8 mouse cellular contexts compared by ENCODE assay signal in the genomic region with DNA sequence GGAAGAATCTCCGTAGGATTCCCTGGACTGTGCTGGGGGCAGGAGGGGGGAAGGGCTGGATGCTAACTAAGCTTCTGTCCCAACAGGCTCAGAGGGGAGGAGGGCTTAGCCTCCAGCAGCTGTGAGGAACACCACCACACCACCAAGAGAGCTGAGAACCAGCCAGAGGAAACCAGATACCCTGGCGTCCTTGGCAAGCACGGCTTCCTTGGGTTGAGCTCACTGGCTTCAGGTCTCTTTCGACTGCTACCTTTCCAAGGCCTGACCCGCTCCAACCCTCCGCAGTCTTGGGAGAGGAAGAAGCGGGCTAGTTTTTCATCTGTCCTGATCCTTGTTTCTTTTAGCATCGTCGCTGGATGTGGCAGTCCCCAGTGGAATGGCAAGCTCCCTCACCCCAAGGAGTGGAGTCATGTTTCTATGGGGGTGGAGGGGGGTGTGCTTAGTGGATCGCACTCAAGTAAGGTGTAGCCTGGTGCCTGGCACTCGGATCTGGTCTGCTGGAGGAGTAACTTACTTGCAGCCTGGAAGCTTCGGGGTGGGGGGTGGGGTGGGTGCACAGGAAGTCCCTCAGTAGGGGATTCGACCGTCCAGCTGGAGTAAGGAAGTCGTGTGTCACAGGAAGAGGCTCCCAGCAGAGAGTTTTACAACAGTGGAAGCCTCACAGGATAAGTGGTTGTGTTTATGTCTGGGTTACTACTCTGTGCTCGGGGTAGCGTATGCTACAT. TPM values are rescaled to one million over a fixed set of nuclear protein-coding genes. Genes with fewer than 3 reads are reported as not detected.
DNase-seq lines count a peak whose midpoint lies in the region; ATAC-seq and TF ChIP-seq lines count a peak whose summit lies in the region.

No protein-coding gene starts in this region.

- H3K79me2 ChIP-seq in liver, adult 2 months (ENCODE audit: control insufficient read depth, insufficient read depth, low read length), result peaks cover 14% of the 10 kb centered on the region

- no peaks in the 10 kb centered on the region for H3K36me3 ChIP-seq in forebrain, embryonic 11.5 days (ENCODE audit: control insufficient read depth, insufficient read depth, low read length)
- no peaks in the 10 kb centered on the region for H3K36me3 ChIP-seq in forebrain, postnatal 0 days (ENCODE audit: insufficient read depth)
- no peaks in the 10 kb centered on the region for H3K36me3 ChIP-seq in hindbrain, embryonic 12.5 days
- no peaks in the 10 kb centered on the region for H3K36me3 ChIP-seq in liver, adult 2 months (ENCODE audit: control insufficient read depth, insufficient read depth, low read length)

- 0 out of 2 replicates have a peak overlapping the region, but pooled peaks have one; percentile 21 for H3K27ac ChIP-seq in forebrain, embryonic 11.5 days (ENCODE audit: low read depth, low read length)
- H3K27ac ChIP-seq in forebrain, postnatal 0 days (ENCODE audit: low read depth, low read length), result no peak overlapping the region
- H3K27ac ChIP-seq in hindbrain, embryonic 12.5 days, result peak overlapping the region; percentile 100
- H3K27ac ChIP-seq in liver, adult 2 months (replicated peaks; ENCODE audit: insufficient read depth, low read depth, low read length), result peak overlapping the region; percentile 83

- TF ChIP-seq CTCF in forebrain, postnatal 0 days (IDR thresholded peaks at IDR 0.05; ENCODE audit: low read depth), result no peak
- TF ChIP-seq CTCF in liver, adult 2 months (IDR thresholded peaks at IDR 0.05; ENCODE audit: low read depth, low read length), result no peak

- 12% methylated on average over 17 of the region's 17 CpGs for WGBS in forebrain, embryonic 11.5 days
- WGBS in forebrain, postnatal 0 days, result 26% methylated on average over 17 of the region's 17 CpGs
- 10% methylated on average over 17 of the region's 17 CpGs for WGBS in hindbrain, embryonic 12.5 days
- 60% methylated on average over 17 of the region's 17 CpGs for WGBS in liver, adult 2 months

- H3K9ac ChIP-seq in forebrain, embryonic 11.5 days (ENCODE audit: low read length), result peak overlapping the region; percentile 29
- H3K9ac ChIP-seq in forebrain, postnatal 0 days, result no peak overlapping the region
- no peak overlapping the region for H3K9ac ChIP-seq in hindbrain, embryonic 12.5 days
- H3K9ac ChIP-seq in liver, adult 2 months (ENCODE audit: low read depth, low read length), result no peak overlapping the region

- no peak overlapping the region for H3K4me3 ChIP-seq in forebrain, embryonic 11.5 days (ENCODE audit: low read depth, low read length)
- no peak overlapping the region for H3K4me3 ChIP-seq in forebrain, postnatal 0 days (ENCODE audit: low read depth, low read length)
- H3K4me3 ChIP-seq in hindbrain, embryonic 12.5 days, result no peak overlapping the region
- H3K4me3 ChIP-seq in liver, adult 2 months (ENCODE audit: insufficient read depth, low read depth, low read length), result no peak overlapping the region

- DNase-seq in forebrain, embryonic 11.5 days (ENCODE audit: low spot score), result peak; percentile 66
- no peak for DNase-seq in forebrain, postnatal 0 days
- peak; percentile 90 for DNase-seq in gastrocnemius, adult 18-20 months (ENCODE audit: low spot score)
- DNase-seq in liver, adult 2 months (ENCODE audit: extremely low read depth, low read depth, low spot score), result no peak
- peak; percentile 54 for DNase-seq in neural tube, embryonic 10.5 days (ENCODE audit: extremely low spot score, low spot score)
- DNase-seq in layer of hippocampus, adult 18-20 months (ENCODE audit: low spot score in 2 of 2), result no peak

- peaks cover 27% of the 10 kb centered on the region for H3K4me1 ChIP-seq in forebrain, embryonic 11.5 days (replicated peaks; ENCODE audit: control insufficient read depth, insufficient read depth, low read length)
- H3K4me1 ChIP-seq in forebrain, postnatal 0 days (ENCODE audit: insufficient read depth), result peaks cover 12% of the 10 kb centered on the region
- peaks cover 29% of the 10 kb centered on the region for H3K4me1 ChIP-seq in hindbrain, embryonic 12.5 days
- peaks cover 10% of the 10 kb centered on the region; the same call in 1 of the 2 replicates for H3K4me1 ChIP-seq in liver, adult 2 months (ENCODE audit: control insufficient read depth, insufficient read depth, low read length)

- no peak for TF ChIP-seq POLR2A in liver, adult 2 months (IDR thresholded peaks at IDR 0.05; ENCODE audit: extremely low read depth, insufficient read depth, low read length)

- ATAC-seq in forebrain, embryonic 11.5 days (replicated peaks; ENCODE audit: low FRiP score), result no peak
- ATAC-seq in forebrain, postnatal 0 days, result no peak
- no peak for ATAC-seq in hindbrain, embryonic 12.5 days (ENCODE audit: low FRiP score)
- no peak for ATAC-seq in cerebellum, adult (ENCODE audit: insufficient number of reproducible peaks, low FRiP score, low TSS enrichment)

- H3K9me3 ChIP-seq in forebrain, embryonic 11.5 days (ENCODE audit: control insufficient read depth, low read length), result no peaks in the 10 kb centered on the region
- H3K9me3 ChIP-seq in forebrain, postnatal 0 days (ENCODE audit: low read length), result no peaks in the 10 kb centered on the region
- H3K9me3 ChIP-seq in hindbrain, embryonic 12.5 days (replicated peaks), result no peaks in the 10 kb centered on the region

- H3K27me3 ChIP-seq in forebrain, embryonic 11.5 days (ENCODE audit: control insufficient read depth, insufficient read depth, low read length), result no peaks in the 10 kb centered on the region
- no peaks in the 10 kb centered on the region for H3K27me3 ChIP-seq in forebrain, postnatal 0 days (ENCODE audit: insufficient read depth, low read length)
- H3K27me3 ChIP-seq in hindbrain, embryonic 12.5 days, result no peaks in the 10 kb centered on the region
- H3K27me3 ChIP-seq in liver, adult 2 months (ENCODE audit: control insufficient read depth, insufficient read depth, low read length), result no peaks in the 10 kb centered on the region

- H3K4me2 ChIP-seq in forebrain, embryonic 11.5 days (ENCODE audit: low read depth, low read length, severe bottlenecking), result 0 out of 2 replicates have a peak overlapping the region, but pooled peaks have one; percentile 8
- H3K4me2 ChIP-seq in forebrain, postnatal 0 days (ENCODE audit: low read depth), result no peak overlapping the region
- peak overlapping the region; percentile 31 for H3K4me2 ChIP-seq in hindbrain, embryonic 12.5 days (replicated peaks)

RNA-seq across cellular contexts. Expression of a gene that starts 2.6 kb away (rescaled TPM):
- polyA plus RNA-seq in forebrain, embryonic 11.5 days (2014; fragmentation: Nextera tagmentation; extraction: Ambion mirVana), result 135 and 138 TPM in 2 replicates
- 113 and 137 TPM in 2 replicates for total RNA-seq in forebrain, postnatal 0 days (2014; rRNA removed)
- 103 and 117 TPM in 2 replicates for polyA plus RNA-seq in forebrain, postnatal 0 days (2015; fragmentation: Nextera tagmentation; extraction: Ambion mirVana)
- 10 to 100 TPM; 20.5 to 25.5 TPM for total RNA-seq in gastrocnemius, adult 18-20 months (2021)
- 285 and 302 TPM in 2 replicates for polyA plus RNA-seq in hindbrain, embryonic 12.5 days (2016; fragmentation: Nextera tagmentation; extraction: Ambion mirVana)
- 12.9 and 19.8 TPM in 2 replicates for total RNA-seq in liver, adult 2 months (2014; rRNA removed)
- 32.8 and 36.7 TPM in 2 replicates for polyA plus RNA-seq in liver, adult 2 months (2012; rRNA removed)
- total RNA-seq in layer of hippocampus, adult 18-20 months (2021), result 100 to 1,000 TPM; 158 to 189 TPM

Comparison
In these comparisons a context has a peak if more than half of its experiments do, and no peak if none do; other contexts are left out.
1. DNase-seq: peak in forebrain, embryonic 11.5 days (single experiment), gastrocnemius, adult 18-20 months (single experiment) and neural tube, embryonic 10.5 days (single experiment); none in forebrain, postnatal 0 days (single experiment), liver, adult 2 months (single experiment) and layer of hippocampus, adult 18-20 months (0 of 2).